Mouse (Mus musculus) heart, adult 2 months (tissue): ENCODE measurements around the gene Tpsab1. TPM values are rescaled to one million over a fixed set of nuclear protein-coding genes. Genes with fewer than 3 reads are reported as not detected.

Experiments used
- DNase-seq, 2 experiments: peaks; one replicate each; pipeline ENCODE4 v3.0.0; 2021
- H3K27ac ChIP-seq: fragments of 200-600 bp; 2 replicates; pipeline ENCODE4 v1.8.1; 2022
- H3K27me3 ChIP-seq: fragments of 200-500 bp; 2 replicates; pipeline ENCODE4 v1.6.1; 2012; ENCODE audit warnings: mild to moderate bottlenecking, low read length, inconsistent platforms, mixed read lengths; ENCODE audit not compliant: control insufficient read depth, insufficient read depth
- H3K36me3 ChIP-seq: fragments of 200-500 bp; 2 replicates; pipeline ENCODE4 v1.6.1; 2012; ENCODE audit warnings: low read length, inconsistent platforms; ENCODE audit not compliant: control insufficient read depth, insufficient read depth
- H3K4me1 ChIP-seq: fragments of 200-500 bp; 2 replicates; pipeline ENCODE4 v1.6.1; 2011; ENCODE audit warnings: low read length; ENCODE audit not compliant: control insufficient read depth, insufficient read depth
- H3K4me3 ChIP-seq: fragments of 200-600 bp; 2 replicates; pipeline ENCODE4 v1.8.1; 2022
- H3K79me2 ChIP-seq: fragments of 200-500 bp; replicated peaks from 2 replicates; pipeline ENCODE4 v1.6.1; 2012; ENCODE audit warnings: mild to moderate bottlenecking, inconsistent platforms, low read length, moderate library complexity, mixed read lengths; ENCODE audit not compliant: control insufficient read depth, insufficient read depth
- H3K9ac ChIP-seq: fragments of 200-500 bp; 2 replicates; pipeline ENCODE4 v1.6.1; 2012; ENCODE audit warnings: low read depth, mild to moderate bottlenecking, control low read depth, inconsistent platforms, low read length, mixed read lengths
- CTCF ChIP-seq: fragments of 200-600 bp; IDR thresholded peaks from 2 replicates; pipeline ENCODE4 v1.8.1; 2022; ENCODE audit warnings: antibody characterized with exemption, mild to moderate bottlenecking, moderate library complexity
- EP300 ChIP-seq: fragments of 200-500 bp; IDR thresholded peaks from 2 replicates; pipeline ENCODE4 v1.6.1; 2011; ENCODE audit warnings: low read depth, low read length, control low read depth; ENCODE audit not compliant: insufficient read depth
- POLR2A ChIP-seq: fragments of 200-500 bp; IDR thresholded peaks from 2 replicates; pipeline ENCODE4 v1.6.1; 2011; ENCODE audit warnings: mild to moderate bottlenecking, low read depth, low read length, control low read depth; ENCODE audit not compliant: insufficient read depth
- WGBS: fragments of 180-500 bp; shearing (Covaris S2); methylation state at CpG from one replicate; pipeline ENCODE4 v1.1.7; 2018; 5-methylcytosine and 5-hydroxymethylcytosine counted together
- intact Hi-C: fragments of 180-260 bp; cut with DNase I; formaldehyde crosslinking; loops from one replicate; pipeline ENCODE4 v1.15.1; 2025
- long read RNA-seq: library from polyadenylated mRNA; stranded (forward); transcript quantifications from one replicate; pipeline ENCODE4 v2.0.0, GENCODE M21; 2021
- polyA plus RNA-seq: library from polyadenylated mRNA; depleted of rRNA; stranded (reverse); fragments of >200 nt; gene quantifications from 2 replicates; pipeline ENCODE4 v1.2.3, GENCODE M21; 2012; rRNA removed
- total RNA-seq, 2 experiments: library from RNA; stranded (reverse); gene quantifications; 2 replicates each; pipeline ENCODE4 v1.2.3; 2021

Gene Tpsab1
- total RNA-seq (under 1 TPM; 0.70 to 0.82 TPM), polyA plus RNA-seq (0.12 and 0.31 TPM in 2 replicates)
- long read RNA-seq = 0 reads

DNA sequence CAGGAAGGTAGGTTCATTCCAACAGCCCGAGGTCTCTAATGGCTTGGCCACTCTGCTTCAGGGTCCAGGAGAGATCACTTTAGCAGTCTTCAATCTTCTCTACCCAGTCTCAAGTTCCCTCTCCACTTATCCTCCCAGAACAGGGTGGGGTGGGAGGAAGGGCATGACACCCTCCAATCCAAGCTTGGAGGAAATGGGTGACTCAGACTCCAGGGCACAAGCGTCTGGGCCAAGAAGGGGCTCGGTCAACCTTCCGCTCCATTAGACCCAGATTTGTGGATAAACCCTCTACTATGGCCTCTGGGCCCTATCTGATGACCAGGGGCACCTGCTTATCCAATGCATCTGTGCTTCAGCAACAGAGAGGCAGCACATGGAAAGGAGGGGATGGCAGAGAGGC is at the start of gene Tpsab1:
Gene Tpsab1, minus strand, starts transcription at position 101 of the 400 bp plus-strand sequence.
- no peak for DNase-seq
- H3K4me3 ChIP-seq = no peak within 1 kb of the TSS
- H3K4me1 ChIP-seq = no peaks in the 10 kb centered on the region
- 71% methylated on average over 4 of the region's 4 CpGs for WGBS
- H3K27ac ChIP-seq = no peak within 1 kb of the TSS
- TF ChIP-seq CTCF (no peak), EP300 (no peak), POLR2A (no peak)
- H3K36me3 ChIP-seq = no peaks in the 10 kb centered on the region
- intact Hi-C loops = no loop called here
- H3K79me2 ChIP-seq = no peaks in the 10 kb centered on the region
- no peak within 1 kb of the TSS for H3K9ac ChIP-seq
- H3K27me3 ChIP-seq = no peaks in the 10 kb centered on the region

DNA sequence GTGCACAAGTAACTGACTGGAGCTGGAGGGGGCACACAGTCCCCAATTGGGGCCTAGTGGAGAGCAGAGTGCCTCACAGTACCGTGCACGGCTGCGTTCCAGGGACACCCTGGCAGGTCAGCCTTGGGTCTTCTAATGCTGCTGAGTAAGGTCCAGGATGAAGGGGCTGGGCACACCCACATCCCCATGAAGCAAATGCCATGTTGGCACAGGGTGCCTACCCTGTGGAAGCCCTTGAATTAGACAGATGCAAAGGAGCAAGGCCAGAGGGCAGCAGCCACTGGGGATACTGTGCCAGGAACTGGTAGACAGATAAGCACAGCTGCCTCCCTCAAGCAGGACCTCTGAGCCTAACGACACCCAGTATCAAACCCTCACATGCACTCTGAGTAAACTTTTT is 49.2 kb upstream of the Tpsab1 start:
- Histone ChIP-seq H3K4me1 (no peaks in the 10 kb centered on the region), H3K4me3 (no peak overlapping the region), H3K27ac (no peak overlapping the region), H3K79me2 (no peaks in the 10 kb centered on the region), H3K36me3 (no peaks in the 10 kb centered on the region), H3K9ac (no peak overlapping the region), H3K27me3 (no peaks in the 10 kb centered on the region)
- intact Hi-C loops = no loop called here
- DNase-seq = no peak
- 73% methylated on average over 4 of the region's 4 CpGs for WGBS
- TF ChIP-seq CTCF (no peak), EP300 (no peak), POLR2A (no peak)

DNA sequence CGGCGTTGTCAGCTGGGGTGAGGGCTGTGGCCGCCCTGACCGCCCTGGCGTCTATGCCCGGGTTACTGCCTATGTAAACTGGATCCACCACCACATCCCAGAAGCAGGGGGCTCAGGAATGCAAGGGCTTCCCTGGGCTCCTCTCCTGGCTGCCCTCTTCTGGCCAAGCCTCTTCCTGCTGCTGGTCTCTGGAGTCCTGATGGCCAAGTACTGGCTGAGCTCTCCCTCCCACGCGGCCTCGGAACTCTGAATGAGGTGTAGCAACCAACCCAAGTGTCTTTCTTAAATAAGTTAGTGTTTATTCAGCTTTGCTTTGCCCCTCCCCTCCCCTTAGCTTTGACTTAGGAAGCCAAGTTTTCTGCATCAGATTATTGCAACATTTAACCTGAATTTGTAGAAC is 28.6 kb upstream of the Tpsab1 start:
- no peak overlapping the region for H3K27ac ChIP-seq
- H3K27me3 ChIP-seq = no peaks in the 10 kb centered on the region
- WGBS = 36% methylated on average over 9 of the region's 9 CpGs
- intact Hi-C loops = no loop called here
- no peaks in the 10 kb centered on the region for H3K79me2 ChIP-seq
- no peak for DNase-seq
- H3K4me3 ChIP-seq = no peak overlapping the region
- TF ChIP-seq CTCF (no peak), EP300 (no peak), POLR2A (no peak)
- no peaks in the 10 kb centered on the region for H3K4me1 ChIP-seq
- no peaks in the 10 kb centered on the region for H3K36me3 ChIP-seq
- H3K9ac ChIP-seq = no peak overlapping the region

DNA sequence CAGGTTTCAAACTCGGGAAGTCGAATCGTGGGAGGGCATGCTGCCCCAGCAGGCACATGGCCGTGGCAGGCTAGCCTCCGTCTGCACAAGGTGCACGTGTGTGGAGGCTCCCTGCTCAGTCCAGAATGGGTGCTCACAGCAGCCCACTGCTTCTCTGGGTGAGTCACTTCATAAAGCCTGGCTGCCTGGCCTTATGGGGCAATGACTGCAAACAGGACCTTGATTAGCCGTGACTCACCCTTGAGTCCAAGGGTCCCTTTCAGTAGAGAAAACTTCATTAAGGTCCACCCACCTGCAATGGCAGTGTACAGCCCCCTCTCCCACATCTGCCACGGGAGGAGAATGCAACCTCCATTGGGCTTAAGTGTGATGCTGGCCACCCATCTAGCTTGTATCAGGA is 27.1 kb upstream of the Tpsab1 start:
- H3K27ac ChIP-seq = no peak overlapping the region
- no peaks in the 10 kb centered on the region for H3K79me2 ChIP-seq
- no peaks in the 10 kb centered on the region for H3K36me3 ChIP-seq
- WGBS = 63% methylated on average over 8 of the region's 8 CpGs
- intact Hi-C loops = no loop called here
- no peaks in the 10 kb centered on the region for H3K27me3 ChIP-seq
- DNase-seq = no peak
- no peak overlapping the region for H3K9ac ChIP-seq
- H3K4me3 ChIP-seq = no peak overlapping the region
- no peaks in the 10 kb centered on the region for H3K4me1 ChIP-seq
- TF ChIP-seq EP300 = no peak
- TF ChIP-seq CTCF = no peak
- TF ChIP-seq POLR2A = no peak

DNA sequence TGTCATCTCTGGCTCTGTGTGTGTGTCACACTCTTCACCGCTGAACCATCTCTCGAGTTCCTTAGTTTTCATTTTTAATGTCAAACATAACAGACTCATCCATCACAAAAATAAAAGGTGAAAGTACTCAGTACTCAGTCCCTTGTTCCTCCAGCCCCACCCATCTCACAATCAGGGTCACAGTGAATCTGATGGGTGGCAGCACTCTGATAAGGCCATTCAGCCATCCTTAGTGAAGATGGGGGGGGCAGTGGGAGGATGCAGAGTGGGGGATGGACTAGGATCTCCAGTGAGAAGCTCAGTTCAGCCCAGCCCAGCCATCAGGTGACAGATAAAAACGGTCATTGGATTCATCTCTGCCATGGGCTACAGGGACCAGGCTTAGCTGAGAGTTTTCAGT is 23.6 kb upstream of the Tpsab1 start, which contains the start of gene Tpsg1:
Gene Tpsg1, plus strand, starts transcription at position 301 of the 400 bp plus-strand sequence.
- no peak for DNase-seq
- no peak for TF ChIP-seq POLR2A
- TF ChIP-seq CTCF = no peak
- TF ChIP-seq EP300 = no peak
- Histone ChIP-seq H3K27me3 (no peaks in the 10 kb centered on the region), H3K4me3 (no peak within 1 kb of the TSS), H3K36me3 (no peaks in the 10 kb centered on the region), H3K9ac (no peak within 1 kb of the TSS), H3K79me2 (no peaks in the 10 kb centered on the region), H3K27ac (no peak within 1 kb of the TSS), H3K4me1 (no peaks in the 10 kb centered on the region)
- 70% methylated on average over 3 of the region's 3 CpGs for WGBS
- intact Hi-C loops = loop anchor here (10.0 kb wide), 1 partner anchor 424 kb away; no protein-coding TSS in a partner anchor

DNA sequence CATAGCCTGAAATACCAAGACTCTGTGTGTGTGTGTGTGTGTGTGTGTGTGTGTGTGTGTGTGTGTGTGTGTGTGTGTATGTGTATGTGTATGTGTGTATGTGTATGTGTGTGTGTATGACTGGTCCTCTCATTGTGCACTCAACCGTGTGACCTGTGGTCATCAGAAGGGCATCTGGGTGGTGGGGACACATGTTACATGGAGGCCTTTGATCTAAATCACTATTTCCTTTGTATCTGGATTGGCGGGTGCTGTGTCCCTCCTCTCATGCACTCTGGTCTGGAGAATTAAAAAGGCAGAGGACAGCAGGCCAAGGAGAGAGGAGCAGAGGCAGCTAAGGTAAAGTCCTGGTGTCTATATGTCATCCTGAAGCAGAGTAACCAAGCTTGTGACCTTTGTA is 20.6 kb upstream of the Tpsab1 start, which contains the start of gene Tpsb2:
Gene Tpsb2, plus strand, starts transcription at position 301 of the 400 bp plus-strand sequence.
- Histone ChIP-seq H3K27me3 (no peaks in the 10 kb centered on the region), H3K79me2 (no peaks in the 10 kb centered on the region), H3K36me3 (no peaks in the 10 kb centered on the region), H3K4me1 (no peaks in the 10 kb centered on the region), H3K9ac (no peak within 1 kb of the TSS), H3K27ac (no peak within 1 kb of the TSS), H3K4me3 (no peak within 1 kb of the TSS)
- TF ChIP-seq CTCF (no peak), EP300 (no peak), POLR2A (no peak)
- 71% methylated on average over 2 of the region's 2 CpGs for WGBS
- DNase-seq = no peak
- intact Hi-C loops = loop anchor here (10.0 kb wide), 1 partner anchor 421 kb away; no protein-coding TSS in a partner anchor

DNA sequence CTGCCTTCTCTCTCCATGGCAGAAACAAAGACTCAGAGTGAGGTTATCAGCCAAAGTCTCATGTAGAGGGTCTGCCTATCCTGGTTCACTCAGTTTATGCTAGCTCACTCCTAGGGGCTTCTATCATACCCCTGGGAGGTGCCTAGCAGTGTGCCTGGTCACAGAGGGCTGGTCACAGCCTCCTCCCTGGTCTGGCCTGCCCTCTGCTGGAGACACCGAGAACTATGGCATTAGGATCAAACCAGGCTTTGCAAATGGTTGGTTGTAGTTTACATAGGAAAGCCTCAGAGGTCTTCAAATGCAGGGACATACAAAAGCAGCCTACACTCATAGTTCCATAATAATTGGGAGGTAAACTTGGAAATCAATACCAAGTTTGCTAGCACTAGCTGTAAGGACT is 18.4 kb upstream of the Tpsab1 start:
- H3K4me1 ChIP-seq = no peaks in the 10 kb centered on the region

More for the DNA sequence above, 18.4 kb upstream of the Tpsab1 start:
- Histone ChIP-seq H3K27me3 (no peaks in the 10 kb centered on the region), H3K27ac (no peak overlapping the region), H3K79me2 (no peaks in the 10 kb centered on the region), H3K4me3 (no peak overlapping the region), H3K9ac (no peak overlapping the region), H3K36me3 (no peaks in the 10 kb centered on the region)
- intact Hi-C loops = loop anchor here (1.0 to 10.0 kb wide), 3 partner anchors 30 to 419 kb away; no protein-coding TSS in a partner anchor
- peak in 1 of 2 experiments; percentile 39 for DNase-seq
- TF ChIP-seq EP300 = no peak
- peak; percentile 81 for TF ChIP-seq CTCF
- no peak for TF ChIP-seq POLR2A
- 3% methylated on average over 1 of the region's 1 CpGs for WGBS
